Mouse (Mus musculus) hindbrain, embryonic 14.5 days (tissue): ENCODE results near the gene Rif1. TPM values are rescaled to one million over a fixed set of nuclear protein-coding genes. Genes with fewer than 3 reads are reported as not detected.
A peak's percentile ranks its signal among the peaks of the same experiment; 100 is the strongest.

ENCODE experiments used
- ATAC-seq: fragments of 200-750 bp; cut with Nextera tagmentation; 2 replicates; pipeline ENCODE4 v1.8.0; 2017; ENCODE audit warnings: moderate number of reproducible peaks, mild to moderate bottlenecking, moderate TSS enrichment, moderate library complexity; ENCODE audit not compliant: low FRiP score
- DNase-seq: peaks from one replicate; pipeline ENCODE4 v3.0.0-alpha.2; 2015; ENCODE audit warnings: low spot score
- H3K27ac ChIP-seq: fragments of 300-500 bp; sonication (generic); 2 replicates; pipeline ENCODE4 v1.5.1; 2014; ENCODE audit warnings: mild to moderate bottlenecking, moderate library complexity
- H3K27me3 ChIP-seq: fragments of 300-500 bp; sonication (generic); 2 replicates; pipeline ENCODE4 v1.6.1; 2014; ENCODE audit warnings: mild to moderate bottlenecking, low read length, mixed read lengths; ENCODE audit not compliant: control insufficient read depth, insufficient read depth
- H3K36me3 ChIP-seq: fragments of 300-500 bp; sonication (generic); replicated peaks from 2 replicates; pipeline ENCODE4 v1.6.1; 2014; ENCODE audit not compliant: control insufficient read depth, insufficient read depth
- H3K4me1 ChIP-seq: fragments of 300-500 bp; sonication (generic); replicated peaks from 2 replicates; pipeline ENCODE4 v1.6.1; 2014; ENCODE audit warnings: antibody characterized with exemption, low read length, mixed read lengths; ENCODE audit not compliant: control insufficient read depth, insufficient read depth
- H3K4me2 ChIP-seq: fragments of 300-500 bp; sonication (generic); replicated peaks from 2 replicates; pipeline ENCODE4 v1.6.1; 2014; ENCODE audit warnings: mild to moderate bottlenecking, moderate library complexity
- H3K4me3 ChIP-seq: fragments of 300-500 bp; sonication (generic); replicated peaks from 2 replicates; pipeline ENCODE4 v1.5.1; 2014; ENCODE audit warnings: mild to moderate bottlenecking, low read length
- H3K9ac ChIP-seq: fragments of 300-500 bp; sonication (generic); 2 replicates; pipeline ENCODE4 v1.6.1; 2014
- H3K9me3 ChIP-seq: fragments of 300-500 bp; sonication (generic); 2 replicates; pipeline ENCODE4 v1.6.1; 2016; ENCODE audit warnings: low read length; ENCODE audit not compliant: control insufficient read depth
- WGBS: fragments of 180-500 bp; shearing (Covaris S2); extraction: QIAGEN DNeasy Blood & Tissue Kit; methylation state at CpG from one replicate; pipeline ENCODE4 v1.1.7; 2014; 5-methylcytosine and 5-hydroxymethylcytosine counted together
- polyA plus RNA-seq: library from polyadenylated mRNA; unstranded; fragments of >200 nt; fragmentation: Nextera tagmentation; extraction: Ambion mirVana; gene quantifications from 2 replicates; pipeline ENCODE4 v1.2.1, GENCODE M21; 2014

Gene Rif1
- polyA plus RNA-seq, 1 experiment from 2014 or later = 32.4 TPM

GRCm38 (mm10) chr2:52057681-52058080 is 15.0 kb upstream of the Rif1 start:
- Histone ChIP-seq H3K4me1 (no peaks in the 10 kb centered on the region), H3K4me2 (no peak overlapping the region), H3K4me3 (no peak overlapping the region), H3K9me3 (no peaks in the 10 kb centered on the region), H3K36me3 (no peaks in the 10 kb centered on the region), H3K27me3 (no peaks in the 10 kb centered on the region), H3K27ac (no peak overlapping the region), H3K9ac (no peak overlapping the region)
- no peak for DNase-seq
- no peak for ATAC-seq

- Histone ChIP-seq H3K4me3 (no peak overlapping the region), H3K27ac (no peak overlapping the region), H3K9me3 (no peaks in the 10 kb centered on the region), H3K27me3 (no peaks in the 10 kb centered on the region), H3K36me3 (no peaks in the 10 kb centered on the region), H3K9ac (no peak overlapping the region), H3K4me1 (peaks cover 9% of the 10 kb centered on the region; the same call in 1 of the 2 replicates), H3K4me2 (no peak overlapping the region)
- DNase-seq (no peak), ATAC-seq (no peak)
- 67% methylated on average over 1 of the region's 1 CpGs for WGBS
Observed at GRCm38 (mm10) chr2:52068641-52069040, 4.0 kb upstream of the Rif1 start.

- Histone ChIP-seq H3K36me3 (peaks cover 12% of the 10 kb centered on the region), H3K4me1 (peaks cover 13% of the 10 kb centered on the region), H3K9ac (no peak overlapping the region), H3K4me2 (no peak overlapping the region), H3K27ac (no peak overlapping the region), H3K27me3 (no peaks in the 10 kb centered on the region), H3K9me3 (no peaks in the 10 kb centered on the region), H3K4me3 (no peak overlapping the region)
- WGBS = 85% methylated on average over 5 of the region's 5 CpGs
- no peak for DNase-seq
- no peak for ATAC-seq
Observed at GRCm38 (mm10) chr2:52070816-52071215, 1.8 kb upstream of the Rif1 start.

GRCm38 (mm10) chr2:52071241-52071991 is 1.2 kb upstream of the Rif1 start:
- Histone ChIP-seq H3K4me1 (peaks cover 13% of the 10 kb centered on the region), H3K27me3 (no peaks in the 10 kb centered on the region), H3K27ac (no peak overlapping the region), H3K36me3 (peaks cover 17% of the 10 kb centered on the region), H3K4me3 (peak overlapping the region; percentile 99), H3K9me3 (no peaks in the 10 kb centered on the region), H3K9ac (peak overlapping the region; percentile 90; the same call in 1 of the 2 replicates), H3K4me2 (peak overlapping the region; percentile 80)
- ATAC-seq (no peak), DNase-seq (no peak)
- WGBS = 21% methylated on average over 13 of the region's 13 CpGs

- 0% methylated on average over 10 of the region's 10 CpGs for WGBS
Observed at GRCm38 (mm10) chr2:52072065-52072490, 554 bp upstream of the Rif1 start.

GRCm38 (mm10) chr2:52073141-52073904 is 691 bp downstream of the Rif1 start:
- Histone ChIP-seq H3K27ac (peak overlapping the region; percentile 67), H3K4me2 (peak overlapping the region; percentile 80), H3K4me3 (peak overlapping the region; percentile 99), H3K27me3 (no peaks in the 10 kb centered on the region), H3K4me1 (peaks cover 13% of the 10 kb centered on the region), H3K9ac (peak overlapping the region; percentile 90), H3K9me3 (no peaks in the 10 kb centered on the region), H3K36me3 (peaks cover 28% of the 10 kb centered on the region)
- DNase-seq = no peak
- peak; percentile 65; the same call in 1 of the 2 replicates for ATAC-seq
- 1% methylated on average over 56 of the region's 56 CpGs for WGBS

More at GRCm38 (mm10) chr2:52072065-52072490, 554 bp upstream of the Rif1 start:
- peaks cover 22% of the 10 kb centered on the region for H3K36me3 ChIP-seq
- H3K9ac ChIP-seq = peak overlapping the region; percentile 90
- ATAC-seq (peak; percentile 11; the same call in 1 of the 2 replicates), DNase-seq (no peak)
- peaks cover 13% of the 10 kb centered on the region for H3K4me1 ChIP-seq
- H3K27ac ChIP-seq = peak overlapping the region; percentile 67; the same call in 1 of the 2 replicates
- H3K27me3 ChIP-seq = no peaks in the 10 kb centered on the region
- peak overlapping the region; percentile 80 for H3K4me2 ChIP-seq
- H3K4me3 ChIP-seq = peak overlapping the region; percentile 99
- no peaks in the 10 kb centered on the region for H3K9me3 ChIP-seq

GRCm38 (mm10) chr2:52078666-52079065 is 6.0 kb downstream of the Rif1 start:
- Histone ChIP-seq H3K9ac (no peak overlapping the region), H3K36me3 (peaks cover 67% of the 10 kb centered on the region), H3K9me3 (no peaks in the 10 kb centered on the region), H3K27ac (no peak overlapping the region), H3K27me3 (no peaks in the 10 kb centered on the region), H3K4me3 (no peak overlapping the region), H3K4me2 (no peak overlapping the region), H3K4me1 (peaks cover 5% of the 10 kb centered on the region)
- 87% methylated on average over 2 of the region's 2 CpGs for WGBS
- no peak for DNase-seq
- ATAC-seq = no peak

GRCm38 (mm10) chr2:52084013-52084412 is 11.4 kb downstream of the Rif1 start:
- Histone ChIP-seq H3K4me3 (no peak overlapping the region), H3K9ac (no peak overlapping the region), H3K4me2 (no peak overlapping the region), H3K36me3 (peaks cover 80% of the 10 kb centered on the region), H3K27me3 (no peaks in the 10 kb centered on the region), H3K9me3 (no peaks in the 10 kb centered on the region), H3K4me1 (no peaks in the 10 kb centered on the region), H3K27ac (no peak overlapping the region)
- ATAC-seq (no peak), DNase-seq (no peak)
- 95% methylated on average over 3 of the region's 3 CpGs for WGBS

GRCm38 (mm10) chr2:52084571-52084970 is 11.9 kb downstream of the Rif1 start:
- Histone ChIP-seq H3K27me3 (no peaks in the 10 kb centered on the region), H3K9me3 (no peaks in the 10 kb centered on the region), H3K36me3 (peaks cover 79% of the 10 kb centered on the region), H3K4me2 (no peak overlapping the region), H3K4me1 (no peaks in the 10 kb centered on the region), H3K4me3 (no peak overlapping the region), H3K27ac (no peak overlapping the region), H3K9ac (no peak overlapping the region)
- DNase-seq (no peak), ATAC-seq (no peak)
- WGBS = 96% methylated on average over 2 of the region's 2 CpGs
